Mouse (Mus musculus): ENCODE measurements at regions not wholly inside any gene's neighbourhood (a gene's known extent, or its start where the extent isn't known, plus 50 kb on each side); places are given as distances from the start of the nearest gene placed in this dataset.

DNA sequence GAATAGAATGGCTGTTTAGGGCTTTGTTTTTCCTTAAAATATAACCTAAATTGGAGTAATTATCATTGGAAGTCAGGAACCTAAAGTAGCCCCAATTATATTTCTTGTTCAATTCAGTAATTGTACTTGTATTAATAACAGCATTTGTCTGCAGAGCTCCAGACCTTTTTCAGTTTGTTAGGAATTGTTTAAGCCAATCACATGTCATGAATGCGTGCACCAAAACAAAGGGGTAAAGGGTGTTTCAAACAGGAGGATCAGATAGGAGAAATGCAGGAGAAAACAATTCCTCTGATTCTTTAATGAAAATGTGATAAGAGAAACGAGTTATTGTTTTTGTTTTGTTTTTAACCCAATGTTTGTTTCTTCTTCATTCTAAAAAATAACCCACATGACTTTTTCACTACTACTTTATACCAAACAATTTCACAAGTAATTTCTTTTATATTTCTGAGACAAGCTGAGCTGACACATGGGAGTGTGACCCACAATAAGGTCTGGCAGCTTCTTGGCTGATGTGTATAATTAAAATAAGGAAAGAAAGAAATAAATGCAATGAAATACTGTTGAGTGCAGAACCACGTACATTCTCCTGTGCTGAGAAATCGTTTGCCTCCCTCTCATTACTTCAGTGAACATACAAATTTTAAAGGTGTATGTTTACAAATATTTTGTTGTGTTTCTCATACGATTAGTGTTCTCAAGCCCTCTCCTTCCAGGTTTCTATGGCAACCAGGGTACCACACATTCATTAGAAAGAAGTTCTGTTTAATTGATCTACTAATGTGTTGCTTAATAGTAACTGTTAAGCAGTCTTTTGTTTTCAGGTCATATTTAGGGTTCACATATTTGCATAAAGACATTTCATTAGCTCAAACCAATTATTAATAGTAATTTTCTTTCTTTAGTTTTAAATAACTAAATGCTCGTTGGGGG, 397.7 kb downstream of the Isl1 start:
- WGBS, result 58% methylated on average over 6 of the region's 6 CpGs
- ATAC-seq (replicated peaks; ENCODE audit: extremely low read depth, insufficient read depth, low FRiP score), result no peak

DNA sequence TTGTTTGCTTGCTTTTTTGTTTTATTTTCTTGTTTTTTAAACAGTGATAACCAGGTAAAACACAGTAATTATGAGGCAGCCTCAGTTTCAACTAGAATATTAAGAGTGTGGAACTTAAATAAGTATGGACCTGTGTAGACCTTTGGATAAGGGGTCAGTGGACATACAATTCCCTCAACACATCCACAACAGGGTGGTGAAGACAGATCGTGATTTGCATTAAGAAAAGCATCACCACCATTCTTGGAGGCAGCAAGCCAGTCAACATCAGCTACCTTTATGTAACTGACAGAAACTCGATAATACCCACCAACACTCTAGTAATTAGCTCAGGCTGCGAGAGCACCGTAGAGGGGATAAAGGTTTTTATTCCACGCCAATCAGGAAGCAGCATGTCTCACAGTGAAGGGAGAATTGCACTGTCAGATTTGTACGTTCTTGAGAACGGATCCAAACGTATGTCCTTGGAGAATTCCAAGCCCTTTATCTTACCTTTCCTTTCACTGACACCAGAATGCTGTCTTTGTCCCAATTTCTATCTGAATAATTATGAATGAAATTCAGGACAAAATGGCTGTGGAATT, 398.5 kb downstream of the Isl1 start:
- H3K36me3 ChIP-seq (ENCODE audit: control insufficient read depth, insufficient read depth), result no peaks in the 10 kb centered on the region
- no peak overlapping the region for H3K4me2 ChIP-seq (ENCODE audit: low read depth, low read length)
- ATAC-seq (replicated peaks; ENCODE audit: extremely low read depth, insufficient read depth, low FRiP score), result no peak
- H3K4me3 ChIP-seq (ENCODE audit: low read length), result no peak overlapping the region
- peaks cover 3% of the 10 kb centered on the region; the same call in 1 of the 2 replicates for H3K9me3 ChIP-seq (replicated peaks; ENCODE audit: control insufficient read depth, low read length)
- 70% methylated on average over 8 of the region's 8 CpGs for WGBS
- H3K9ac ChIP-seq (ENCODE audit: low read length), result no peak overlapping the region
- no peaks in the 10 kb centered on the region for H3K4me1 ChIP-seq (ENCODE audit: control insufficient read depth, insufficient read depth, low read length)
- H3K27ac ChIP-seq (ENCODE audit: low read length), result no peak overlapping the region
- no peaks in the 10 kb centered on the region for H3K27me3 ChIP-seq (ENCODE audit: control insufficient read depth, insufficient read depth, low read length)

More for the DNA sequence above, 397.7 kb downstream of the Isl1 start:
- H3K36me3 ChIP-seq (ENCODE audit: control insufficient read depth, insufficient read depth), result no peaks in the 10 kb centered on the region
- no peaks in the 10 kb centered on the region for H3K4me1 ChIP-seq (ENCODE audit: control insufficient read depth, insufficient read depth, low read length)
- H3K4me3 ChIP-seq (ENCODE audit: low read length), result no peak overlapping the region
- no peak overlapping the region for H3K4me2 ChIP-seq (ENCODE audit: low read depth, low read length)
- no peaks in the 10 kb centered on the region for H3K27me3 ChIP-seq (ENCODE audit: control insufficient read depth, insufficient read depth, low read length)
- H3K27ac ChIP-seq (ENCODE audit: low read length), result no peak overlapping the region
- no peak overlapping the region for H3K9ac ChIP-seq (ENCODE audit: low read length)
- no peaks in the 10 kb centered on the region for H3K9me3 ChIP-seq (replicated peaks; ENCODE audit: control insufficient read depth, low read length)

DNA sequence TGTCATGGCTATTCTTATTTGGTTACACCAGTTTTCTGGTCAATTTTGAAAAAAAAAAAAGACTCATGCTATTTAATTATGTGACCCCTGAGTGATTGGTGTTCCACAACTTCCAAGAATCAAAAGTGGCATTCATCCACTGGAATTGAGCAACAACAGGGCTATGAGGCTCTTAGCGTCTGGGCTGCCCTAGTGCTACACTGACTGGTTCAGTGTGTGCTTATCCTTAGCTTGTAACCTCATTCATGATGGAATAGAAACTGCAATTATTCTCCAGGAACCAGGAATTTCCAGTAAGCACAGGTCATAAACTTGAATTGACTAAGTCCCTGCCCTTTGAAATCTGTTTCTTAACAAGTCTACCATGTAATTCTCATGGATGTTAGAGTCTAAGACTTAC, 428.9 kb downstream of the Isl1 start:
- Histone ChIP-seq H3K27me3 (ENCODE audit: control insufficient read depth, insufficient read depth, low read length) (no peaks in the 10 kb centered on the region), H3K4me1 (ENCODE audit: control insufficient read depth, insufficient read depth, low read length) (no peaks in the 10 kb centered on the region), H3K4me2 (ENCODE audit: low read depth, low read length) (no peak overlapping the region), H3K4me3 (ENCODE audit: low read length) (no peak overlapping the region), H3K27ac (ENCODE audit: low read length) (no peak overlapping the region), H3K9me3 (replicated peaks; ENCODE audit: control insufficient read depth, low read length) (no peaks in the 10 kb centered on the region), H3K36me3 (ENCODE audit: control insufficient read depth, insufficient read depth) (no peaks in the 10 kb centered on the region), H3K9ac (ENCODE audit: low read length) (no peak overlapping the region)
- WGBS, result 76% methylated on average over 1 of the region's 1 CpGs
- no peak for ATAC-seq (replicated peaks; ENCODE audit: extremely low read depth, insufficient read depth, low FRiP score)

DNA sequence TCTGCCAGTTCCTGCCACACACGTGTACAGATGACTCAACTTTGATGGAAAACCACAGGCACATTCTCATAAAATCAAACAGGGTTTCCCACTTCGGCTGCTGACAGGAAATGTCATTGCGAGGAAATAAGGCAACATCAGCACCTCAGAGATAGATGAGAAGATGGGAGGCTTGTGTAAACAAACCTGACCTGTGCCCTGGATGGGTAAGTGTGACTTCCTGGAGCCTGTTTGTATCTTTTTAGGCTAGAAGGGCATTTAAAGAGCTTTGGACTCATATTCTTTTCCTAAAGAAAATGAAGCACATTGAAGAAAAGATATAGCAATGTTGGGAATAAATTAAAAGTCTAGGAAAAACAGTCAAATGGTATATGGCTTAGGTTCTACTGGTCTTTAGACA, 449.0 kb downstream of the Isl1 start:
- H3K27ac ChIP-seq (ENCODE audit: low read length), result no peak overlapping the region
- no peak for ATAC-seq (replicated peaks; ENCODE audit: extremely low read depth, insufficient read depth, low FRiP score)
- no peak overlapping the region for H3K4me3 ChIP-seq (ENCODE audit: low read length)
- H3K4me2 ChIP-seq (ENCODE audit: low read depth, low read length), result no peak overlapping the region
- no peaks in the 10 kb centered on the region for H3K27me3 ChIP-seq (ENCODE audit: control insufficient read depth, insufficient read depth, low read length)
- no peaks in the 10 kb centered on the region for H3K9me3 ChIP-seq (replicated peaks; ENCODE audit: control insufficient read depth, low read length)
- H3K9ac ChIP-seq (ENCODE audit: low read length), result no peak overlapping the region
- no peaks in the 10 kb centered on the region for H3K4me1 ChIP-seq (ENCODE audit: control insufficient read depth, insufficient read depth, low read length)
- no peaks in the 10 kb centered on the region for H3K36me3 ChIP-seq (ENCODE audit: control insufficient read depth, insufficient read depth)
- 19% methylated on average over 3 of the region's 3 CpGs for WGBS

DNA sequence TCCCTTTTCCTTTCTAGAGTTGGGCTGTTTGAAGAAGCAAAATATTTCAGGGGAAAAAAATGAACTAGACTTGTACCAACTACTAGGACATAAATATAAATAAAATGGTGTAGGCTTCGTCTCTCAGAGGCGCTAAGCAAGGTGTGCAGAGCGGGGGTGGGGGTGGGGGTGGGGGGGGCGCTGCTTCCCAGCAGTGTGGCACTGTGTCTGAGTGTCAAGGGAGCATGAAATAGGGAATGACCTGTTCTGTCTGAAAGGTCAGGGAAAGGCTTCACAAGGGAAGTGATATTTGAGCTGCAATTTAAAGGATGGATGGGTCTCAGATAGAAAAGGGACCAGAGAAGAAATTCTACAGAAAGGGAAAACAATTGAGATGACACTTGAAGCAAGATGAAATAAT, 452.9 kb downstream of the Isl1 start:
- Histone ChIP-seq H3K4me3 (ENCODE audit: low read length) (no peak overlapping the region), H3K9ac (ENCODE audit: low read length) (no peak overlapping the region), H3K36me3 (ENCODE audit: control insufficient read depth, insufficient read depth) (no peaks in the 10 kb centered on the region), H3K4me2 (ENCODE audit: low read depth, low read length) (no peak overlapping the region), H3K27me3 (ENCODE audit: control insufficient read depth, insufficient read depth, low read length) (no peaks in the 10 kb centered on the region), H3K27ac (ENCODE audit: low read length) (no peak overlapping the region), H3K9me3 (replicated peaks; ENCODE audit: control insufficient read depth, low read length) (no peaks in the 10 kb centered on the region), H3K4me1 (ENCODE audit: control insufficient read depth, insufficient read depth, low read length) (no peaks in the 10 kb centered on the region)
- no peak for ATAC-seq (replicated peaks; ENCODE audit: extremely low read depth, insufficient read depth, low FRiP score)
- WGBS, result 70% methylated on average over 4 of the region's 4 CpGs

DNA sequence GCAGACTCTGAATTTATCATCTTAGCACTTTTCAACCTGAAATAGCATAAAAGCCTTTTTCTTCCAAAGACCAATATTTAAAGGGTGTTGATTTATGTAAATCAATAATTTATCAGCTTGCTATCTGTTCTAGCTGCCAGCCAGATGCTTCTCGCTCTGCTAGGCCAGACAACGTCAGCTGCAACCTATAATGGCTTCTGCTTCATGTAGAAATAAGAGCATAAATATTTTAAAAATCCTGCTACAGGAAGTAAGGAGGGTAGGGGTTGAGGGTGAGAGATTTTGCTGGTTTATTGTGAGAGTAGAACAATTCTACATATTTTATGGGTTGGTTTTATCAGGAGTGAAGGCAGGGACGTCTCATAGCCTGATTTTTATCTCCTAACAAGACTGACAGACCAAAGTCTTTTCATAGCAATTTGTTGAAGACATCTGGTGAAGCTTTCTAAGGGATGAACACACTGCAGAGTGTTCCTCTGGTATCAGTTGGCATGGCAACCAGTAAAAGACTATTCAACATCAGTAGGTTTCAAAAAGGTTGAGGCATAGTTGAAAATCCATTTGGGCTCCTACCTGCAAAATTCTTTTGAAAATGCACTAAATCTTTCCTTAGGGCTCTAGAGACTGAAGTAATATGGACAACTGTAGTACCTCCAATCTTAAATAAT, 456.7 kb downstream of the Isl1 start:
- Histone ChIP-seq H3K9me3 (replicated peaks; ENCODE audit: control insufficient read depth, low read length) (no peaks in the 10 kb centered on the region), H3K27ac (ENCODE audit: low read length) (no peak overlapping the region), H3K36me3 (ENCODE audit: control insufficient read depth, insufficient read depth) (no peaks in the 10 kb centered on the region), H3K4me2 (ENCODE audit: low read depth, low read length) (no peak overlapping the region), H3K9ac (ENCODE audit: low read length) (no peak overlapping the region), H3K4me3 (ENCODE audit: low read length) (no peak overlapping the region), H3K4me1 (ENCODE audit: control insufficient read depth, insufficient read depth, low read length) (no peaks in the 10 kb centered on the region), H3K27me3 (ENCODE audit: control insufficient read depth, insufficient read depth, low read length) (no peaks in the 10 kb centered on the region)
- 51% methylated on average over 3 of the region's 3 CpGs for WGBS
- no peak for ATAC-seq (replicated peaks; ENCODE audit: extremely low read depth, insufficient read depth, low FRiP score)

DNA sequence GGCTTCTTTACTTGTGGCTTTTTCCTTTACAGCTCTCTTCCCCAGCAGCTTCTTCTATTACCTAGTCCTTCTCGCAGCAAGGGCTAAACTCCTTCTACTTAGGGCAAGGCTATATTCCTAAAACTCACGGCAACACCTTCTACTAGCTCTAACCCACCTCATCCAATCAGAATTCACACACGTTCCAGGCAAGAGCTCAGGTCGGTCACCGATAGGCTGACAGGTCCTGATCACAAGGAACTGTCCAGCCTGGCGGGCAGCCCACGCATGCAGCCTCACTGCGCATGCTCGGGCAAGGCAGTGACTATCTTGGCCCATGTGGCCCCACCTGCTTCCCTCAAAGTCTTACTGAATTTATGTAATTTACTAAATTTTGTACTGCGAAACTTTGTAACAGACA, 466.4 kb downstream of the Isl1 start:
- H3K4me3 ChIP-seq (ENCODE audit: low read length), result no peak overlapping the region
- H3K27ac ChIP-seq (ENCODE audit: low read length), result no peak overlapping the region
- 59% methylated on average over 10 of the region's 10 CpGs for WGBS
- no peak overlapping the region for H3K9ac ChIP-seq (ENCODE audit: low read length)
- no peaks in the 10 kb centered on the region for H3K36me3 ChIP-seq (ENCODE audit: control insufficient read depth, insufficient read depth)
- no peaks in the 10 kb centered on the region for H3K27me3 ChIP-seq (ENCODE audit: control insufficient read depth, insufficient read depth, low read length)
- no peak for ATAC-seq (replicated peaks; ENCODE audit: extremely low read depth, insufficient read depth, low FRiP score)
- no peaks in the 10 kb centered on the region for H3K4me1 ChIP-seq (ENCODE audit: control insufficient read depth, insufficient read depth, low read length)
- no peaks in the 10 kb centered on the region for H3K9me3 ChIP-seq (replicated peaks; ENCODE audit: control insufficient read depth, low read length)
- H3K4me2 ChIP-seq (ENCODE audit: low read depth, low read length), result no peak overlapping the region

DNA sequence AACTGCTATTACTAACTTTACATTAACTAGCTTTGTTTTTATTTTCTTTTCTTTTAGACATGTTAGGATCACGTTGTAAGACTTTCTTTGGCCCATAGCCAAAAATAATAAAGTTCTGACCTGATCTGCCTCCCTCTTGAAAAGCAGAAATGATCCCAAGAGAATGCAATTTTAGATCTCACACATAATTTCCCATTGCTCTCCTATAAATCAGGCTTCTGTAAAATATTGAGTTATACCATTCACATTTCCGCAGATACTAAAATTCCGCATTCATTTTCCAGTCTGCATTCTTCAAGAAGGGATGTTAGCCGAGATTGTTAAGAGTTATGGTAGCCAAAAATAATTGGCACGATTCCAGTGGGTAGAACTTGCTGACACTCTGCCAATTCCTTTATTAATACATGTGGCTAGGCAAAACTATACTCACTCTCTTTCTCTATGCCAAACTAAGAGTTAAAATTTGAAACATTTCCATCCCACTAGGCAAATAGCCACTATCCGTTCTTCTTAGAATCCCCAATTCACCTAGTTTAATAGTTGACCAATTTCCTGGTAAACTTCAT, 473.2 kb downstream of the Isl1 start:
- ATAC-seq (replicated peaks; ENCODE audit: extremely low read depth, insufficient read depth, low FRiP score), result no peak
- H3K4me1 ChIP-seq (ENCODE audit: control insufficient read depth, insufficient read depth, low read length), result no peaks in the 10 kb centered on the region

DNA sequence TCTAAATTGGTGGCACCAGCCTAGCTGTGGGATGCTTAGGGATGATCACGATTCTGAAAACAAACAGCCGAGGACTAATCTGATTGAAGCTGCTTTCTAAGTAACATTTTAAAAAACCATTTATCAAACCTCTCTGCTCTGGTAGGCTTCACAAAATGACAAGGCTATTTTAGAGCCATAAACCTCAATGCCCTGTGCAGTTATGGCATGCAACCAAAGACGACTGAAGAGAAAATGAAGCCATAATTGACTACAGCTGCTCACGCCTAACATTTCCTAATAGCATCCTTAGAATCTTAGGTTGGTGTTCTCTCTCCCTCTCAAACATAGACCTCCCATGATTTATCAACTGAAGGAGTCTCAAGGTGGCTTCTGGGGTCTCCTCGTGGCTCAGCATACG, 484.3 kb downstream of the Isl1 start:
- Histone ChIP-seq H3K4me1 (ENCODE audit: control insufficient read depth, insufficient read depth, low read length) (no peaks in the 10 kb centered on the region), H3K4me2 (ENCODE audit: low read depth, low read length) (no peak overlapping the region), H3K9ac (ENCODE audit: low read length) (no peak overlapping the region), H3K9me3 (replicated peaks; ENCODE audit: control insufficient read depth, low read length) (no peaks in the 10 kb centered on the region), H3K36me3 (ENCODE audit: control insufficient read depth, insufficient read depth) (no peaks in the 10 kb centered on the region), H3K27me3 (ENCODE audit: control insufficient read depth, insufficient read depth, low read length) (no peaks in the 10 kb centered on the region), H3K4me3 (ENCODE audit: low read length) (no peak overlapping the region), H3K27ac (ENCODE audit: low read length) (no peak overlapping the region)
- no peak for ATAC-seq (replicated peaks; ENCODE audit: extremely low read depth, insufficient read depth, low FRiP score)
- WGBS, result 64% methylated on average over 6 of the region's 6 CpGs

More for the DNA sequence above, 473.2 kb downstream of the Isl1 start:
- no peak overlapping the region for H3K4me2 ChIP-seq (ENCODE audit: low read depth, low read length)
- no peaks in the 10 kb centered on the region for H3K36me3 ChIP-seq (ENCODE audit: control insufficient read depth, insufficient read depth)
- no peaks in the 10 kb centered on the region for H3K27me3 ChIP-seq (ENCODE audit: control insufficient read depth, insufficient read depth, low read length)
- no peak overlapping the region for H3K4me3 ChIP-seq (ENCODE audit: low read length)
- no peaks in the 10 kb centered on the region for H3K9me3 ChIP-seq (replicated peaks; ENCODE audit: control insufficient read depth, low read length)
- 42% methylated on average over 6 of the region's 6 CpGs for WGBS
- no peak overlapping the region for H3K27ac ChIP-seq (ENCODE audit: low read length)
- no peak overlapping the region for H3K9ac ChIP-seq (ENCODE audit: low read length)
